Mouse (Mus musculus) neural tube, embryonic 15.5 days (tissue): ENCODE data around the gene Gsk3b. TPM values are rescaled to one million over a fixed set of nuclear protein-coding genes. Genes with fewer than 3 reads are reported as not detected.
"Not testable (repeated sequence)": the region's sequence is repeated elsewhere in the genome, so short reads cannot be mapped to it uniquely, and the experiment has no call there.

Experiments
- ATAC-seq: fragments of 200-750 bp; cut with Nextera tagmentation; 2 replicates; pipeline ENCODE4 v1.8.0; 2017; ENCODE audit warnings: mild to moderate bottlenecking, moderate TSS enrichment, moderate library complexity; ENCODE audit not compliant: low FRiP score
- H3K27ac ChIP-seq: fragments of 300-500 bp; sonication (generic); replicated peaks from 2 replicates; pipeline ENCODE4 v1.5.1; 2015; ENCODE audit warnings: mild to moderate bottlenecking, inconsistent platforms
- H3K27me3 ChIP-seq: fragments of 300-500 bp; sonication (generic); replicated peaks from 2 replicates; pipeline ENCODE4 v1.6.1; 2015; ENCODE audit warnings: inconsistent platforms
- H3K36me3 ChIP-seq: fragments of 300-500 bp; sonication (generic); 2 replicates; pipeline ENCODE4 v1.6.1; 2015; ENCODE audit warnings: inconsistent platforms
- H3K4me1 ChIP-seq: fragments of 300-500 bp; sonication (generic); 2 replicates; pipeline ENCODE4 v1.6.1; 2015; ENCODE audit warnings: inconsistent platforms
- H3K4me2 ChIP-seq: fragments of 300-500 bp; sonication (generic); 2 replicates; pipeline ENCODE4 v1.6.1; 2015; ENCODE audit warnings: inconsistent platforms, mild to moderate bottlenecking, moderate library complexity
- H3K4me3 ChIP-seq: fragments of 300-500 bp; sonication (generic); replicated peaks from 2 replicates; pipeline ENCODE4 v1.5.1; 2015; ENCODE audit warnings: mild to moderate bottlenecking, inconsistent platforms
- H3K9ac ChIP-seq: fragments of 300-500 bp; sonication (generic); replicated peaks from 2 replicates; pipeline ENCODE4 v1.6.1; 2015; ENCODE audit warnings: mild to moderate bottlenecking, inconsistent platforms
- H3K9me3 ChIP-seq: fragments of 300-500 bp; sonication (generic); replicated peaks from 2 replicates; pipeline ENCODE4 v1.6.1; 2016; ENCODE audit warnings: inconsistent platforms
- WGBS: fragments of 180-500 bp; shearing (Covaris S2); methylation state at CpG from one replicate; pipeline ENCODE4 v1.1.7; 2015; ENCODE audit warnings: mixed read lengths; 5-methylcytosine and 5-hydroxymethylcytosine counted together
- polyA plus RNA-seq: library from polyadenylated mRNA; unstranded; fragments of >200 nt; fragmentation: Nextera tagmentation; extraction: Ambion mirVana; gene quantifications from 2 replicates; pipeline ENCODE4 v1.2.1, GENCODE M21; 2015

Gene Gsk3b
- polyA plus RNA-seq, 1 experiment from 2014 or later, result 145 TPM

DNA sequence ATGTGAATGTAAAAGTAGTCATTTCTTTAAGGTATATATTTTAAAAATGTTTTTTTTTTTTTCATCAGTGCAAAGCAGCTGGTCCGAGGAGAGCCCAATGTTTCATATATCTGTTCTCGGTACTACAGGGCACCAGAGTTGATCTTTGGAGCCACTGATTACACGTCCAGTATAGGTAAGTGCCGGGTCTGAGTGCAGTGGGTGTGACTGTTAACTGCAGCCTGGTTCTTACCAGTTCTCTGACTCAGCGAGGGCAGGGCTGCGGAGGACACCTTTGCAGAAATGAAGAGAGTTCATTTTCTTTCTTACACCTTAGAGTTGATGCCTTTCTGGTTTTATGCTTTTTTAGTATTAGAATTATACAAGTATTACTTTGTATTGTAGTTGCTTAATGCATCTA lies 102.7 kb downstream of the Gsk3b start:
- Histone ChIP-seq H3K4me3 (no peak overlapping the region), H3K9me3 (no peaks in the 10 kb centered on the region), H3K36me3 (peaks cover 34% of the 10 kb centered on the region), H3K9ac (no peak overlapping the region), H3K4me2 (no peak overlapping the region), H3K27me3 (no peaks in the 10 kb centered on the region), H3K27ac (no peak overlapping the region), H3K4me1 (no peaks in the 10 kb centered on the region)
- WGBS, result 86% methylated on average over 6 of the region's 6 CpGs
- ATAC-seq, result no peak

DNA sequence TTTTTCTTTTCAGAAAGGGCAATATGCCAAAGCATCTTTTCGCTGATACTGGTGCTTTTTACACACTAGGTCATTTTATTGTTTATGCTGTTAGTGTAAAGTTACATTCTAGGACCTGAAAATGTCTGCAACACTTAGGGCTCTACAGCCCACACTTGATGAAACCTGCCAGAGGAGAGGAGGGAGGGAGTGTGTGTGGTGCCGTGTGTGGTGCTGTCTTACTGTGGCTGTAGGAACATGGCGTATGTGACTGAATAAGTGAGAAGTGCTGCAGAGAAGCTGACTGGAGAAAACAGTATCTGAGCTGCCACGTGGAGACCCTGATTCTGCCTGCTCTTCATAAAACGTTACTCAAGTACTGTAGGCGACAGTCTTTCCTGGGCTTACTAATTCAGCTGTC lies 103.8 kb downstream of the Gsk3b start:
- H3K9me3 ChIP-seq, result no peaks in the 10 kb centered on the region

DNA sequence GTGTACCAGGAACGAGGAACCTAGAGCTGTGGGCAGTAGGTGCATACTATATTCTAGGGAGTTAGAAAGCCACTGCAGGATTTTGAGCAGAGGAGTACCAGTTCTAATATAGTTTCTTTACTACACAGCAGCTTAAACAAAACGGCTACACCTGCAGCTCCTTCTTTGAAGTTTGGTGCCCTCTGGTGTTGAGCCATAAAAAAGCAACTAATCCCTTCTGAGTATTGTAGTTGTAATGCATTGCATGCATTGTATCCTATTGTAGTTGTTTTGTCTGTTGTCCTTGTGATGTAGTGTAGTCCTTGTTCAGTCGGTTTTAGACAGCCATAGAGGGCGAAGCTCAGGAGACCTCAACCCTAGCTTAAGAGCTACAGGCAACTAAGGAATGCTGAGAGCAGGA lies 108.5 kb downstream of the Gsk3b start:
- Histone ChIP-seq H3K4me3 (no peak overlapping the region), H3K9ac (no peak overlapping the region), H3K9me3 (no peaks in the 10 kb centered on the region), H3K4me1 (peaks cover 6% of the 10 kb centered on the region; the same call in 1 of the 2 replicates), H3K27me3 (no peaks in the 10 kb centered on the region), H3K27ac (0 out of 2 replicates have a peak overlapping the region, but pooled peaks have one; percentile 0), H3K4me2 (no peak overlapping the region), H3K36me3 (peaks cover 32% of the 10 kb centered on the region)
- ATAC-seq, result peak; percentile 58
- WGBS, result 49% methylated on average over 4 of the region's 4 CpGs

More for the DNA sequence above, 103.8 kb downstream of the Gsk3b start:
- Histone ChIP-seq H3K9ac (no peak overlapping the region), H3K4me3 (no peak overlapping the region), H3K27ac (no peak overlapping the region), H3K36me3 (peaks cover 37% of the 10 kb centered on the region), H3K4me1 (0 out of 2 replicates have a peak, but pooled peaks cover 3% of the 10 kb centered on the region), H3K27me3 (no peaks in the 10 kb centered on the region), H3K4me2 (no peak overlapping the region)
- no peak for ATAC-seq
- 85% methylated on average over 6 of the region's 6 CpGs for WGBS

DNA sequence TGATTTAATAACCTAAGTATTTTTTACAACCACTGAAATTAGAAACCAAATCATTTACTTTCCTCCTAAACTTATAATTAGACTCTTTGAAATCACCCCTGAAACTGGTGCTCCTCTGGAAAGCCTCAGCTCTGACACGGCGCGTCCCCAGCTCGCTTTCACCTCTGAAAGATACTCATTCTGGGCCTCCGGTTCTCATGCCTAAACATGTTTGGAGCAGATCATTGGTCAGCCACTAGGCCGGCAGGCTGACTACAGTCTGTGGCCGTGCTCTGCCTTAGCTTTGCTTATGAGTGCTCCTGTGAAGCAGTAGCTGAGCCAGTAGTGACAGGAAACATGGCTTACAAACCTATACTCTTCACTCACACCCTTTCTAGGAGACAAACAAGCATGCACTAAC lies 116.5 kb downstream of the Gsk3b start:
- H3K27me3 ChIP-seq, result no peaks in the 10 kb centered on the region
- 95% methylated on average over 7 of the region's 7 CpGs for WGBS
- H3K4me3 ChIP-seq, result no peak overlapping the region
- no peak overlapping the region for H3K9ac ChIP-seq
- no peak overlapping the region for H3K4me2 ChIP-seq
- H3K9me3 ChIP-seq, result no peaks in the 10 kb centered on the region
- H3K4me1 ChIP-seq, result peaks cover 2% of the 10 kb centered on the region; the same call in 1 of the 2 replicates
- 0 out of 2 replicates have a peak overlapping the region, but pooled peaks have one; percentile 18 for H3K27ac ChIP-seq
- peaks cover 21% of the 10 kb centered on the region for H3K36me3 ChIP-seq
- ATAC-seq, result no peak

DNA sequence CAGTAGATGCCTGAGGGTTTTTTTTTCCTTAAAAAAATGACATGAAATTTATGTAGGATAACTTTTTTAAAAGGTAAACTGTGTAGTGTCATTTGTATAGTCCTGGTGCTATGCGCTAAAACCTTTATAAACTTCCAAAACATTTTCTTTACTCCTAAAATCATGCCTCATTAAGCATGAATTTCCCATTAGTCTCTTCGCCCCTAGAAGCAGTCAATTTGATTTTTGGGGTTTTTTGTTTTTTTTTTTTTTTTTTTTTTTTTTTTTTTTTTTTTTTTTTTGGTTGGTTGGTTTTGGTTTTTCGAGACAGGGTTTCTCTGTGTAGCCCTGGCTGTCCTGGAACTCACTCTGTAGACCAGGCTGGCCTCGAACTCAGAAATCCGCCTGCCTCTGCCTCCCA lies 133.7 kb downstream of the Gsk3b start:
- not testable (repeated sequence) for H3K4me1 ChIP-seq, H3K27ac ChIP-seq, H3K4me3 ChIP-seq, H3K4me2 ChIP-seq, ATAC-seq, H3K9ac ChIP-seq, H3K27me3 ChIP-seq, H3K9me3 ChIP-seq
- peaks cover 25% of the 10 kb centered on the region for H3K36me3 ChIP-seq
- WGBS, result 90% methylated on average over 5 of the region's 5 CpGs

DNA sequence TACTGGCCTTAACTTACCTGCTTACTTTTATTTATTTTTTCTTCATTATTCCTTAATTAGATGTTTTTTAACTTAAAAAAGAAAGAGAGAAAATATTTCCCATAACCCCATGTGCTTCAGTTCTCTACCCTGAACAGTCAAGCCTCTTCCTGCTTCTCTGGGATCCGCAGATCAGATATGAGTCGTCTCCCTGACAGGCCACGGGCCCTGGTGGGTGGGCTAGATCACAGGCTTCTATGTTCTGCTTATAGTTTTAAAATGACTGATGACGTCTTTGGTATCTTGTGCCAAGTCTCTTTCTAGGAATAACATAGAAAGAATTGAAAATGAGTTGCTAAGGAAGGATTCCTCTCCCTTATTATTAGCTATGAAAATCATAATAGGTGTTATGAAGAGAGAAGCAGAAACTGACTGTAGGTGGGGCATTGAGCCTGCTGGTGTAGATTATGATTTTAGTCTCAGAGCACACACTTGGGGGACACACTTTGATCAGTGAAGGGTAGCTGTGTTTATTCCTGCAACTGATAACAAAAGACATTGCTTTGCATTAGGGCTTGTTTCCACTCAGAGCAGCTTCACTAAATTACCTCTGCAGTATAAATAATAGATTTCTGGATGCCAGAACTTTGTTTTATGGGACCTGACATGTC lies 148.3 kb downstream of the Gsk3b start:
- H3K4me3 ChIP-seq, result no peak overlapping the region
- no peak overlapping the region for H3K4me2 ChIP-seq
- no peak overlapping the region for H3K27ac ChIP-seq
- no peak overlapping the region for H3K9ac ChIP-seq
- no peaks in the 10 kb centered on the region for H3K9me3 ChIP-seq
- no peaks in the 10 kb centered on the region for H3K27me3 ChIP-seq
- 87% methylated on average over 4 of the region's 4 CpGs for WGBS
- H3K36me3 ChIP-seq, result peaks cover 12% of the 10 kb centered on the region
- ATAC-seq, result no peak
- H3K4me1 ChIP-seq, result no peaks in the 10 kb centered on the region

DNA sequence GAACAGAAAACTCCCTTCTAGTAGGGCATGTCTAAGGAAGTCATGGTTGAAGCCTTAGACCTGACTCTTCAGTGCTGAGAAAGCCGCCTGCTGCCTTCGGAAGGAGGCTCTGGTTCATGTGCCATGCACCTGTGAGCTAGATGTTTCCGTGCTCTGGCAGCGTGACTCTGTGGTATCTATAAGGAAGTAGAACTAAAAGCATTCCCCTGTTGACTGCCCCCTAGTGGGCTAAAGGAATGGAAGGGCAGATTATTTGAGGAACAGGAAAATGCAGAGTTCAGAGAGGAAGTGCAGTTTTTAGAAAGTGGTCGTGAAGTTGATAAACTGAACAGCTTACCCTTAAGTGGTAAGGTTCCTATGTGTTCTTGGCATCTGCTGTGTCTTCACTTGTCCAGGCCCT lies 150.9 kb downstream of the Gsk3b start:
- Histone ChIP-seq H3K9ac (no peak overlapping the region), H3K27ac (no peak overlapping the region), H3K4me3 (no peak overlapping the region), H3K9me3 (no peaks in the 10 kb centered on the region), H3K36me3 (peaks cover 22% of the 10 kb centered on the region), H3K4me1 (no peaks in the 10 kb centered on the region), H3K4me2 (no peak overlapping the region), H3K27me3 (no peaks in the 10 kb centered on the region)
- WGBS, result 88% methylated on average over 5 of the region's 5 CpGs
- no peak for ATAC-seq

DNA sequence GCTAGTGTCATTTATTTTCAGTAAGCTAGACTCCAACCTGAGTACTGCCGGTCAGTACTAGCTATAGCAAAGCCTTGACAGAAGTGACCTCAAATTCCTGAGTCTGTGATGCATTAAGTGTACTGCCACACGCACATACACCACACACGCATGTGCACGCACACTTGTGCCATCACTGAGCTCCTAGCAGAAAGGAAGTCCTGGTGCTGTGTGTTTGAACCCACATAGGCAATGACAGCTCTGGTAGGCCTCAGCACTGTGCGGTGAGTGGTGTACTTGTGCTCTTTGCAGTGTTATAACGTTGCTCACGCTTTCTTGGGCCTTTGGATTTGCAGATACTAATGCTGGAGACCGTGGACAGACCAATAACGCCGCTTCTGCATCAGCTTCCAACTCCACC lies 151.4 kb downstream of the Gsk3b start:
- Histone ChIP-seq H3K4me2 (no peak overlapping the region), H3K27me3 (no peaks in the 10 kb centered on the region), H3K36me3 (peaks cover 22% of the 10 kb centered on the region), H3K4me3 (no peak overlapping the region), H3K4me1 (no peaks in the 10 kb centered on the region), H3K27ac (no peak overlapping the region), H3K9me3 (no peaks in the 10 kb centered on the region), H3K9ac (no peak overlapping the region)
- ATAC-seq, result no peak
- WGBS, result 94% methylated on average over 10 of the region's 10 CpGs

DNA sequence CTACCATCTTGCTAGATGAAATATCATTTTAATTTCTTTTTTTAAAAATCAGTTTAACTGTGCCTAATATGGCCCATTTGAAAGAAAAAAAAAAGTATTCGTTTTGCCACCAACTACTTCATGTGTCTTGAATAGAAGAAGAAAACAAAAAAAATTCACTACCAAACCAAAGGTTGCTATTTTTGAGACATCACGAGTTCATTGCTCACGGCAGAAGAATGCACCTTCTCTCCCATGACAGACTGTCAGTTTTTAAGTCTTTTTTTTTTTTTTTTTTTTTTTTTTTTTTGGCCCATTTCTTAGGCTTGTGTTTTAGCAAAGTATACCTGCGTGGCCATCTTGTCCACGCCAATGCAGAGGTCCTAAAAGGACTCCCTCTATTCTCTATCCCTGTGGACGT lies 155.3 kb downstream of the Gsk3b start:
- H3K9me3 ChIP-seq, result no peaks in the 10 kb centered on the region
- ATAC-seq, result no peak
- no peaks in the 10 kb centered on the region for H3K27me3 ChIP-seq
- WGBS, result 93% methylated on average over 6 of the region's 6 CpGs
- H3K4me2 ChIP-seq, result no peak overlapping the region
- no peak overlapping the region for H3K4me3 ChIP-seq
- H3K4me1 ChIP-seq, result 0 out of 2 replicates have a peak, but pooled peaks cover 3% of the 10 kb centered on the region
- H3K9ac ChIP-seq, result no peak overlapping the region
- H3K36me3 ChIP-seq, result peaks cover 28% of the 10 kb centered on the region
- no peak overlapping the region for H3K27ac ChIP-seq

DNA sequence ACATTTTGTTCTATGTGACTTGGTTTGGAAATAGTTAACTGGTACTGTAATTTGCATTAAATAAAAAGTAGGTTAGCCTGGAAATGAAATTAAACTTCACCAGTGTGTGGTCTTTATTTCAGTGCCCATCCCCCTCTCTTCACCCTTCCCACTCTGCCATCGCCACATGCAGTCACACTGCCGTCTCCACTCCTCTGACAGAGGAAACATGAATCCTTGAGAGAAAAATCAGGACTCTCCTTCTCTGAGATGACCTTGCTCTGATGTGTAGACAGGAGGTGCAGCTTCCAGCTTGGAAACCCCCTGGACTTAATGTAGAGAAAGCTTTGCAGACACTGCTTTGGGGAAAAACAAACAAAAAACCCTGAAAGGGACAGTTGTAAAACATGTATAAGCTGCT lies 156.6 kb downstream of the Gsk3b start:
- 48% methylated on average over 2 of the region's 2 CpGs for WGBS

DNA sequence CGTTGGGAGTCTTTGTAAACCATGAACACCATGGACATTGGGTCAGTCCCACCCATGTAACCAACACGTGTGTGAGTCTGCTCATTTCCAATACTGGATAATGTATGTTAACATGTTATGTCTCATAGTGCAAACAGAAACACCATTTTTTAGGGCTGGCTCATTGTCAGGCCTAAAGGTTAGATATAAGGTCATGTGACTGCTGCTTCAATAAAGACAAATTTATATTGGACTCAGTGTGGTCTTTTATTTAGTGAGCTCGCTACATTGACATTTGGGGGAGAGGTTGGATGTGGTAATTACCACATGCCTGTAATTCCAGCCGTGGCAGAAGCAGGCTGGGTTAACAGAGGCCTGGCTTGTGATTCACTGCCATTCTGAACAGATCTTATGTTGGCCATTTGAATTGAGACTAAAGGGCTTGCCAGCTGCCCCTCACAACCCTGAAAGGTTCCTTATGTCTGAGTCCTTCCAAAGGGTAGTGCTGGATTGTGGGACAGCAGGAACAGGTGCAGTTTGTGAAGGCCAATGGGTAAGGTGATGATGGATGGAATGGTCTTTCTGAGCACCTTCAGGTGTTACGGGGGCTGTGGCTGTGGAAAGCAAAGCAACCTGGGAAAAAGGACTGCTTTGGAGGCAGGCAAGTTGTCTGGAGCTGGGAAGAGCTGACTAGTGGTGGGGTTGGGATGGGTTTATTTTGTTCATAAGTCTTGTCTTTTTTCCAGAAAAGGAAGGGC lies 157.2 kb downstream of the Gsk3b start:
- WGBS, result 74% methylated on average over 5 of the region's 5 CpGs
- H3K9ac ChIP-seq, result no peak overlapping the region
- ATAC-seq, result no peak
- no peaks in the 10 kb centered on the region for H3K27me3 ChIP-seq
- no peak overlapping the region for H3K4me2 ChIP-seq
- H3K27ac ChIP-seq, result 0 out of 2 replicates have a peak overlapping the region, but pooled peaks have one; percentile 9
- H3K4me3 ChIP-seq, result no peak overlapping the region
- H3K4me1 ChIP-seq, result 0 out of 2 replicates have a peak, but pooled peaks cover 3% of the 10 kb centered on the region
- no peaks in the 10 kb centered on the region for H3K9me3 ChIP-seq
- peaks cover 22% of the 10 kb centered on the region for H3K36me3 ChIP-seq

More for the DNA sequence above, 156.6 kb downstream of the Gsk3b start:
- H3K27me3 ChIP-seq, result no peaks in the 10 kb centered on the region
- no peak overlapping the region for H3K4me2 ChIP-seq
- no peak for ATAC-seq
- H3K9me3 ChIP-seq, result no peaks in the 10 kb centered on the region
- H3K27ac ChIP-seq, result no peak overlapping the region
- 0 out of 2 replicates have a peak, but pooled peaks cover 3% of the 10 kb centered on the region for H3K4me1 ChIP-seq
- H3K36me3 ChIP-seq, result peaks cover 25% of the 10 kb centered on the region
- H3K9ac ChIP-seq, result no peak overlapping the region
- no peak overlapping the region for H3K4me3 ChIP-seq
